Mouse (Mus musculus) testis, adult 2 months (tissue): ENCODE measurements around the gene Ttc25.

Experiments used
- CTCF ChIP-seq: fragments of 200-500 bp; IDR thresholded peaks from 2 replicates; pipeline ENCODE4 v1.5.1; 2012; ENCODE audit warnings: low read depth, mild to moderate bottlenecking, inconsistent platforms, low read length, moderate library complexity; ENCODE audit not compliant: control insufficient read depth, insufficient read depth, insufficient replicate concordance
- POLR2A ChIP-seq: fragments of 200-500 bp; IDR thresholded peaks from 2 replicates; pipeline ENCODE4 v1.6.1; 2012; ENCODE audit warnings: low read depth, mild to moderate bottlenecking, inconsistent platforms, low read length, moderate library complexity; ENCODE audit not compliant: control insufficient read depth

DNA sequence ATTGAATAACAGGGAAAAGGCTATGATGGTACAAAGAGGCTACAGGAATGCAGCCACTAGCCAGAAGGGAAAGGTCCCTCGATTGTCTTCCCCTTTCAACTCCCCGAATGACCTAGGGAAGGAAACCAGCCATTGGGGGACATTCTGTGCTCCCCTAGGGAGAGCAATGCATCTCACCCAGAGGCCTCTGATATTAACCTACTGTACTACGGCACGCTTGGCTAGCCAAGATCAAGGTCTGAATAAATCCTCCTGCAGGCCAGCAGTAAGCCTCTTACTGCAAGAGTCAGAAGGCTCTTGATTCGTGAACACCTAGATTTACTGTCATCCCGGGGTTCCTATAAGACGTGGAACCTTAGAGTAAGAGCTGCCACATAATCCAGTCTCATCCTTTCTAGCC, 44.8 kb upstream of the Ttc25 start:
- no peak for TF ChIP-seq POLR2A
- no peak for TF ChIP-seq CTCF
